ENCODE assay signal across 14 mouse cellular contexts in the genomic region with DNA sequence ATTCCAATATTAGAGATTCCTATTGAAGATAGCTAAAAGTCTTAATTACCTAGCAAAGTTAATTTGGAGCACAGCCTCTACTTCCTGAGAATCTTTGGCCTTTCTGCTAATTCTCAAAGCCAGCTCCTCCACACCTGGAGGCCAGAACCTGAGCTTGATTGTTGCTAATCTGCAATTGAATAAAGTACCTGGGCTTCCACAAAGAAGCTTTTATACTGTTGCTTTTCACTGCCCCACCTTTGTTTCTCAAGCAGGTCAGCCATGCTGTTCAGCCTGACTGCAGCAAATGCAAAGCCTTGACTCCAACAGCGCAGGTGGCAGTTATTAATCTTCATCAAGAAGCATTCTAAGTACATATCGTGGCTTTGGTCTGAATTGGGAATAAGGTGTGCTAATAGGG. TPM values are rescaled to one million over a fixed set of nuclear protein-coding genes. Genes with fewer than 3 reads are reported as not detected.
"Had no signal": no experiment of that assay in that cellular context is flagged by ENCODE, and none has a peak within 500 bp of the region (broad histone marks: within the 10 kb centered on the region; RNA-seq: fewer than 3 reads in every experiment).

No protein-coding gene starts in this region.

RNA-seq across cellular contexts. Expression of a gene that starts 12.4 kb away (rescaled TPM):
- total RNA-seq: common myeloid progenitor, adult 5-6 weeks; forebrain, postnatal 0 days; gastrocnemius, adult 18-20 months; gastrocnemius, adult 2 months; gastrocnemius, adult 8-10 months; gastrocnemius, postnatal 10 days; gastrocnemius, postnatal 14 days; gastrocnemius, postnatal 25 days; gastrocnemius, postnatal 36 days; gastrocnemius, postnatal 4 days; granulocyte monocyte progenitor cell, adult 5-6 weeks; heart, adult 18-20 months; heart, adult 2 months; heart, adult 8-10 months had no signal

RNA-seq across cellular contexts. Expression of a gene that starts 43.8 kb away (rescaled TPM):
- total RNA-seq: common myeloid progenitor, adult 5-6 weeks; forebrain, postnatal 0 days; gastrocnemius, adult 18-20 months; gastrocnemius, adult 2 months; gastrocnemius, adult 8-10 months; gastrocnemius, postnatal 10 days; gastrocnemius, postnatal 14 days; gastrocnemius, postnatal 25 days; gastrocnemius, postnatal 36 days; gastrocnemius, postnatal 4 days; granulocyte monocyte progenitor cell, adult 5-6 weeks; heart, adult 18-20 months; heart, adult 2 months; heart, adult 8-10 months had no signal
